Mouse (Mus musculus): ENCODE measurements around the gene Npas4.

GRCm38 (mm10) chr19:5026111-5026510, 36.0 kb upstream of the Npas4 start:
- TF ChIP-seq MAX (IDR thresholded peaks at IDR 0.05; ENCODE audit: low read depth) (no peak), POLR2A (IDR thresholded peaks at IDR 0.05; ENCODE audit: insufficient read length, low read depth) (no peak)

All from myocyte (in vitro differentiated cells).